Mouse (Mus musculus) kidney, adult 2 months (tissue): ENCODE results near the gene Clstn1.

ENCODE experiments used
- CTCF ChIP-seq: fragments of 200-500 bp; conservative IDR thresholded peaks from 2 replicates; pipeline ENCODE4 v1.5.1; 2011; ENCODE audit warnings: low read depth, mild to moderate bottlenecking, control low read depth, low read length, moderate library complexity, mixed read lengths; ENCODE audit not compliant: insufficient read depth, insufficient read length
- POLR2A ChIP-seq: fragments of 200-500 bp; IDR thresholded peaks from one replicate; pipeline ENCODE4 v1.6.1; 2011; ENCODE audit warnings: low read depth, low read length, control low read depth

DNA sequence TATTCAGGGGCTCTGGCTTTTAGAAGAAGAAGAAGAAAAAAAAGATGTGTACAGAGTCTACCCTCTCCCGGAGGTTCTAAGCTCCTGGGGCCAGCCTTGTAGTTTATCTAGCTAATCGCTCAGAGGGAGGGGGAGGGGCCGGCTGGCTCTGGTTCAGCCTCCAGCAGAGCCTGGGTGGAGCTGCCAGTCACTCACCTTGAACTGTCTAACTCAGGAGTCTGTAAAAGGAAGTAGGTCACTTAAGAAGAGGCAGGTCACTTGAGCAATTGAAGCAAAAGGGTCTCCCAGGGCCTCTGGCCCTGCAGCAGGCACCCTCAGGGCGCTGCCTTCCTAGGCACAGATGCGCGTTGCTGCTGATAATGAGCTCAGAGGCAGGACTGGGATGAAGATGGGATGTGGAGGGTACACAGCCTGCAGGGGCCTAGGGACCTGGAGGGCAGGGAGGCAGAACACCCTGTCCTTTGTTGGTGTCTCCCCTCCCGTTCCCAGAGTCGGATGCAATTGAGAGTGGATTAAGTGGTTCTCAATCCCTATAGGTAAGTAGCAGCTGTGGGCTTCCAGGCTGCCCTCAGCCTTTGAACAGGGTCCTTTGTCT lies 18.7 kb upstream of the Clstn1 start:
- TF ChIP-seq CTCF (no peak), POLR2A (no peak)
